Mouse (Mus musculus) heart, adult 2 months (tissue): ENCODE measurements at regions not wholly inside any gene's neighbourhood (a gene's known extent, or its start where the extent isn't known, plus 50 kb on each side); places are given as distances from the start of the nearest gene placed in this dataset.

ENCODE experiments used
- CTCF ChIP-seq: fragments of 200-600 bp; IDR thresholded peaks from 2 replicates; pipeline ENCODE4 v1.8.1; 2022; ENCODE audit warnings: antibody characterized with exemption, mild to moderate bottlenecking, moderate library complexity
- EP300 ChIP-seq: fragments of 200-500 bp; IDR thresholded peaks from 2 replicates; pipeline ENCODE4 v1.6.1; 2011; ENCODE audit warnings: low read depth, low read length, control low read depth; ENCODE audit not compliant: insufficient read depth
- POLR2A ChIP-seq: fragments of 200-500 bp; IDR thresholded peaks from 2 replicates; pipeline ENCODE4 v1.6.1; 2011; ENCODE audit warnings: mild to moderate bottlenecking, low read depth, low read length, control low read depth; ENCODE audit not compliant: insufficient read depth

- TF ChIP-seq POLR2A (no peak), CTCF (no peak), EP300 (no peak)
Measured at GRCm38 (mm10) chr8:79576086-79576485, 63.3 kb upstream of the Otud4 start.
